Mouse (Mus musculus): ENCODE results near the gene Pou6f1. TPM values are rescaled to one million over a fixed set of nuclear protein-coding genes. Genes with fewer than 3 reads are reported as not detected.

The Pou6f1 gene
- total and polyA plus RNA-seq, 3 experiments = 1.7 to 9.1 (median 7.4) TPM

GRCm38 (mm10) chr15:100574378-100574777 lies 25.4 kb downstream of the Pou6f1 start:
- Histone ChIP-seq H3K36me3 (replicated peaks in 1 of 2; ENCODE audit: control insufficient read depth in 1 of 2, insufficient read depth in 1 of 2, low read length in 1 of 2) (peaks cover 0 to 10% of the 10 kb centered on the region in 2 experiments), H3K27me3 (replicated peaks) (no peaks in the 10 kb centered on the region), H3K4me3 (replicated peaks in 1 of 3; ENCODE audit: low read depth in 2 of 3, low read length in 2 of 3, poor library complexity in 1 of 3) (no peak overlapping the region), H3K4me1 (ENCODE audit: control insufficient read depth in 1 of 2, insufficient read depth in 2 of 2) (no peaks in the 10 kb centered on the region), H3K27ac (ENCODE audit: insufficient read depth, low read depth) (no peak overlapping the region), H3K4me2 (ENCODE audit: insufficient read depth, low read depth, poor library complexity, severe bottlenecking) (no peak overlapping the region), H3K9ac (ENCODE audit: insufficient read depth, low read depth) (no peak overlapping the region), H3K79me2 (replicated peaks; ENCODE audit: control insufficient read depth, extremely low read depth, insufficient read depth, poor library complexity, severe bottlenecking) (no peaks in the 10 kb centered on the region), H3K9me3 (replicated peaks; ENCODE audit: low read length) (no peaks in the 10 kb centered on the region)
- in situ Hi-C loops (cut with MboI; ENCODE audit: low pct_ligation_motif_present, low pct_unique_long_range_greater_than_20kb, low sequenced_read_pairs) = no loop called here
- no peak for DNase-seq (ENCODE audit: extremely low read depth)
- dilution Hi-C loops (cut with MboI; ENCODE audit: extremely low pct_ligation_motif_present, extremely low pct_unique_long_range_greater_than_20kb, low sequenced_read_pairs) = no loop called here
- TF ChIP-seq RAD21 (IDR thresholded peaks at IDR 0.05; ENCODE audit: low read depth, low read length) = no peak
- TF ChIP-seq ZC3H11A (IDR thresholded peaks at IDR 0.05; ENCODE audit: low read depth, low read length) = no peak
- no peak for TF ChIP-seq POLR2A (IDR thresholded peaks at IDR 0.05; ENCODE audit: low read depth, low read length)
- TF ChIP-seq SMC3 (IDR thresholded peaks at IDR 0.05; ENCODE audit: low read depth, low read length) = no peak
- TF ChIP-seq JUND (conservative IDR thresholded peaks at IDR 0.05; ENCODE audit: low read depth, low read length) = no peak
- no peak for TF ChIP-seq POLR2AphosphoS2 (IDR thresholded peaks at IDR 0.05; ENCODE audit: low read depth, low read length)
- no peak for TF ChIP-seq JUN (IDR thresholded peaks at IDR 0.05; ENCODE audit: insufficient read depth, low read depth, low read length)
- no peak for TF ChIP-seq TCF12 (IDR thresholded peaks at IDR 0.05; ENCODE audit: low read depth, low read length)
- no peak for TF ChIP-seq GABPA (IDR thresholded peaks at IDR 0.05; ENCODE audit: insufficient replicate concordance, low read depth, low read length)
- no peak for TF ChIP-seq ETS1 (conservative IDR thresholded peaks at IDR 0.05; ENCODE audit: low read depth, low read length)
- TF ChIP-seq EP300 (IDR thresholded peaks at IDR 0.05; ENCODE audit: low read length) = no peak
- TF ChIP-seq KAT2A (IDR thresholded peaks at IDR 0.05; ENCODE audit: insufficient replicate concordance, low read length) = no peak
- no peak for TF ChIP-seq USF1 (IDR thresholded peaks at IDR 0.05; ENCODE audit: low read depth, low read length)
- no peak for TF ChIP-seq ZNF384 (IDR thresholded peaks at IDR 0.05; ENCODE audit: low read depth, low read length)
- no peak for TF ChIP-seq CHD1 (IDR thresholded peaks at IDR 0.05; ENCODE audit: low read depth, low read length)
- no peak for TF ChIP-seq UBTF (IDR thresholded peaks at IDR 0.05; ENCODE audit: low read depth, low read length)

- peaks cover 0 to 7% of the 10 kb centered on the region in 2 experiments for H3K36me3 ChIP-seq (replicated peaks in 1 of 2; ENCODE audit: control insufficient read depth in 1 of 2, insufficient read depth in 1 of 2, low read length in 1 of 2)
These were observed 25.8 kb downstream of the Pou6f1 start for GRCm38 (mm10) chr15:100573946-100574345.

More at GRCm38 (mm10) chr15:100573946-100574345, 25.8 kb downstream of the Pou6f1 start:
- H3K79me2 ChIP-seq (replicated peaks; ENCODE audit: control insufficient read depth, extremely low read depth, insufficient read depth, poor library complexity, severe bottlenecking) = no peaks in the 10 kb centered on the region
- DNase-seq (ENCODE audit: extremely low read depth) = no peak
- no peak overlapping the region for H3K4me2 ChIP-seq (ENCODE audit: insufficient read depth, low read depth, poor library complexity, severe bottlenecking)
- dilution Hi-C loops (cut with MboI; ENCODE audit: extremely low pct_ligation_motif_present, extremely low pct_unique_long_range_greater_than_20kb, low sequenced_read_pairs) = no loop called here
- in situ Hi-C loops (cut with MboI; ENCODE audit: low pct_ligation_motif_present, low pct_unique_long_range_greater_than_20kb, low sequenced_read_pairs) = no loop called here
- H3K4me1 ChIP-seq (ENCODE audit: control insufficient read depth in 1 of 2, insufficient read depth in 2 of 2) = no peaks in the 10 kb centered on the region
- H3K4me3 ChIP-seq (replicated peaks in 1 of 3; ENCODE audit: low read depth in 2 of 3, low read length in 2 of 3, poor library complexity in 1 of 3) = no peak overlapping the region
- TF ChIP-seq E2F4 (IDR thresholded peaks at IDR 0.05; ENCODE audit: insufficient replicate concordance, low read depth, low read length) = no peak
- no peak for TF ChIP-seq MYC (IDR thresholded peaks at IDR 0.05; ENCODE audit: low read depth, low read length)
- TF ChIP-seq KAT2A (IDR thresholded peaks at IDR 0.05; ENCODE audit: insufficient replicate concordance, low read length) = no peak
- no peak for TF ChIP-seq POLR2AphosphoS2 (IDR thresholded peaks at IDR 0.05; ENCODE audit: low read depth, low read length)
- no peak for TF ChIP-seq ETS1 (conservative IDR thresholded peaks at IDR 0.05; ENCODE audit: low read depth, low read length)
- TF ChIP-seq SIN3A (IDR thresholded peaks at IDR 0.05; ENCODE audit: low read length) = no peak
- TF ChIP-seq USF1 (IDR thresholded peaks at IDR 0.05; ENCODE audit: low read depth, low read length) = no peak
- TF ChIP-seq ELF1 (IDR thresholded peaks at IDR 0.05; ENCODE audit: low read depth, low read length) = no peak
- no peak for TF ChIP-seq PAX5 (IDR thresholded peaks at IDR 0.05; ENCODE audit: low read length)
- TF ChIP-seq SMC3 (IDR thresholded peaks at IDR 0.05; ENCODE audit: low read depth, low read length) = no peak
- no peak for TF ChIP-seq RCOR1 (conservative IDR thresholded peaks at IDR 0.05; ENCODE audit: low read depth, low read length)
- no peak for TF ChIP-seq CHD2 (IDR thresholded peaks at IDR 0.05; ENCODE audit: low read length)
- no peak for TF ChIP-seq ZC3H11A (IDR thresholded peaks at IDR 0.05; ENCODE audit: low read depth, low read length)
- no peak for TF ChIP-seq GABPA (IDR thresholded peaks at IDR 0.05; ENCODE audit: insufficient replicate concordance, low read depth, low read length)
- no peaks in the 10 kb centered on the region for H3K27me3 ChIP-seq (replicated peaks)
- no peak overlapping the region for H3K27ac ChIP-seq (ENCODE audit: insufficient read depth, low read depth)
- no peak overlapping the region for H3K9ac ChIP-seq (ENCODE audit: insufficient read depth, low read depth)
- H3K9me3 ChIP-seq (replicated peaks; ENCODE audit: low read length) = no peaks in the 10 kb centered on the region

All from CH12.LX (cell line).